8 mouse cellular contexts compared by ENCODE assay signal in the genomic region with DNA sequence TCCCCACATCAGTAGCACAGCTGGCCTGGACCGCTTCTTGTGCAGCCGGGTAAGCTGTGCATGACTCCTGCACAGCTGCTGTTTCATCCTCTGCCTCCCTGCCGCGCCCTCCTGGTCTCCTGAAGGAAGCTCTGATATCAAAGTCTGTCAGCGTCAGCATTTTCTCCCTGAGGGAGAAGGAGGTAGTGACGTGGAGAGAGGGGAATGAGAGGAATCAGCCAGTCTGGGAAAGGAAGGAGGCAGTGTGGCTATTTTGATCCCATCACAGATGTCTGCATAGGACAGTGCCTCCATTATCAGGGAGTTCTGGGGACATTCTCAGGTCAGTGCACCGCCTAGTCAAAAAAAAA.
DNase-seq lines count a peak whose midpoint lies in the region; ATAC-seq and TF ChIP-seq lines count a peak whose summit lies in the region.

No protein-coding gene starts in this region.

- peak; percentile 63 for ATAC-seq in limb, embryonic 11.5 days (ENCODE audit: insufficient number of reproducible peaks, low FRiP score, low TSS enrichment, low read depth)
- peak; percentile 68; the same call in 1 of the 2 replicates for ATAC-seq in stomach, embryonic 15.5 days (ENCODE audit: insufficient read depth, low FRiP score, low read depth)

- intact Hi-C loops in heart, postnatal 10 days (cut with DNase I) = no loop called here

- DNase-seq in layer of hippocampus, adult 2 months (ENCODE audit: low spot score in 2 of 2) = peak in 1 of 2 experiments; percentile 27
- no peak for DNase-seq in layer of hippocampus, adult 18-20 months (ENCODE audit: low spot score in 2 of 2)
- DNase-seq in forebrain, embryonic 10.5 days (ENCODE audit: extremely low spot score, low spot score) = no peak
- DNase-seq in heart, postnatal 10 days = peak; percentile 71 to 74
- DNase-seq in limb, embryonic 11.5 days (ENCODE audit: low spot score) = peak; percentile 58
- no peak for DNase-seq in T-cell, adult 2 months (ENCODE audit: low spot score)
- no peak for DNase-seq in adrenal gland, postnatal 25 days

- no peaks in the 10 kb centered on the region for H3K36me3 ChIP-seq in forebrain, embryonic 10.5 days (replicated peaks)
- H3K36me3 ChIP-seq in limb, embryonic 11.5 days (ENCODE audit: control insufficient read depth, insufficient read depth, low read length) = no peaks in the 10 kb centered on the region
- H3K36me3 ChIP-seq in stomach, embryonic 15.5 days = no peaks in the 10 kb centered on the region

- 27% methylated on average over 7 of the region's 7 CpGs for WGBS in forebrain, embryonic 10.5 days
- 12% methylated on average over 7 of the region's 7 CpGs for WGBS in limb, embryonic 11.5 days
- WGBS in stomach, embryonic 15.5 days = 17% methylated on average over 7 of the region's 7 CpGs

- no peak for TF ChIP-seq CTCF in layer of hippocampus, adult 2 months (conservative IDR thresholded peaks at IDR 0.05)

- H3K4me2 ChIP-seq in limb, embryonic 11.5 days (ENCODE audit: low read depth, severe bottlenecking) = peak overlapping the region; percentile 4; the same call in 1 of the 2 replicates
- H3K4me2 ChIP-seq in stomach, embryonic 15.5 days = no peak overlapping the region

- no peaks in the 10 kb centered on the region for H3K27me3 ChIP-seq in forebrain, embryonic 10.5 days (ENCODE audit: poor library complexity, severe bottlenecking)
- no peaks in the 10 kb centered on the region for H3K27me3 ChIP-seq in limb, embryonic 11.5 days (ENCODE audit: control insufficient read depth, insufficient read depth, low read length)
- no peaks in the 10 kb centered on the region for H3K27me3 ChIP-seq in stomach, embryonic 15.5 days (replicated peaks)

- peaks cover 20% of the 10 kb centered on the region for H3K4me1 ChIP-seq in forebrain, embryonic 10.5 days
- peaks cover 10% of the 10 kb centered on the region for H3K4me1 ChIP-seq in limb, embryonic 11.5 days (ENCODE audit: control insufficient read depth, insufficient read depth, low read length)
- H3K4me1 ChIP-seq in stomach, embryonic 15.5 days = peaks cover 9% of the 10 kb centered on the region

- H3K9me3 ChIP-seq in forebrain, embryonic 10.5 days = no peaks in the 10 kb centered on the region
- H3K9me3 ChIP-seq in limb, embryonic 11.5 days (ENCODE audit: control insufficient read depth, low read length) = no peaks in the 10 kb centered on the region
- no peaks in the 10 kb centered on the region for H3K9me3 ChIP-seq in stomach, embryonic 15.5 days

- no peak overlapping the region for H3K9ac ChIP-seq in limb, embryonic 11.5 days (ENCODE audit: low read length)
- H3K9ac ChIP-seq in stomach, embryonic 15.5 days = no peak overlapping the region

- peak overlapping the region; percentile 29; the same call in 1 of the 2 replicates for H3K27ac ChIP-seq in layer of hippocampus, adult 2 months
- H3K27ac ChIP-seq in forebrain, embryonic 10.5 days = 0 out of 2 replicates have a peak overlapping the region, but pooled peaks have one; percentile 8
- peak overlapping the region; percentile 69; the same call in 1 of the 2 replicates for H3K27ac ChIP-seq in limb, embryonic 11.5 days (replicated peaks; ENCODE audit: low read depth, low read length)
- H3K27ac ChIP-seq in stomach, embryonic 15.5 days = peak overlapping the region; percentile 48; the same call in 1 of the 2 replicates

- no peak overlapping the region for H3K4me3 ChIP-seq in layer of hippocampus, adult 2 months
- H3K4me3 ChIP-seq in forebrain, embryonic 10.5 days = no peak overlapping the region
- H3K4me3 ChIP-seq in limb, embryonic 11.5 days (ENCODE audit: low read depth, low read length) = no peak overlapping the region
- no peak overlapping the region for H3K4me3 ChIP-seq in stomach, embryonic 15.5 days (replicated peaks)

Comparison
In these comparisons a context has a peak if more than half of its experiments do, and no peak if none do; other contexts are left out.
1. DNase-seq: peak in heart, postnatal 10 days (2 of 2) and limb, embryonic 11.5 days (single experiment); none in layer of hippocampus, adult 18-20 months (0 of 2), forebrain, embryonic 10.5 days (single experiment), T-cell, adult 2 months (single experiment) and adrenal gland, postnatal 25 days (single experiment).
2. H3K27ac ChIP-seq: peak in every context shown above with its lines; median percentile 69 in limb, embryonic 11.5 days; 48 in stomach, embryonic 15.5 days; 29 in layer of hippocampus, adult 2 months; 8 in forebrain, embryonic 10.5 days.